Comparison of ENCODE assay signal across 21 mouse cellular contexts in genomic region chr11:85948765-85949164, GRCm38 (mm10).
DNase-seq lines count a peak whose midpoint lies in the region; ATAC-seq and TF ChIP-seq lines count a peak whose summit lies in the region.
"Had no signal": no experiment of that assay in that cellular context is flagged by ENCODE, and none has a peak within 500 bp of the region (broad histone marks: within the 10 kb centered on the region; RNA-seq: fewer than 3 reads in every experiment).

No protein-coding gene starts in this region.

- TF ChIP-seq POLR2A in CH12.LX (IDR thresholded peaks at IDR 0.05; ENCODE audit: low read depth, low read length), result no peak

- ATAC-seq in limb, embryonic 15.5 days (ENCODE audit: insufficient number of reproducible peaks, low FRiP score, low TSS enrichment, low read depth), result 0 out of 2 replicates have a peak, but pooled peaks have one; percentile 52
- ATAC-seq: activated CD4-positive, CD25-positive, alpha-beta regulatory T cell, adult 4 months; CD4-positive, CD25-positive, alpha-beta regulatory T cell, adult 4 months; Patski had no signal

- dilution Hi-C loops in CH12.LX (cut with MboI; ENCODE audit: extremely low pct_ligation_motif_present, extremely low pct_unique_long_range_greater_than_20kb, low sequenced_read_pairs), result no loop called here

- no peak for TF ChIP-seq EP300 in CH12.LX (IDR thresholded peaks at IDR 0.05; ENCODE audit: low read length)

- no peak overlapping the region for H3K4me2 ChIP-seq in limb, embryonic 15.5 days
- no peak overlapping the region for H3K4me2 ChIP-seq in CH12.LX (ENCODE audit: insufficient read depth, low read depth, poor library complexity, severe bottlenecking)

- H3K4me3 ChIP-seq in limb, embryonic 15.5 days, result no peak overlapping the region
- H3K4me3 ChIP-seq in limb, embryonic 10.5 days, result no peak overlapping the region
- H3K4me3 ChIP-seq in CH12.LX (replicated peaks in 1 of 3; ENCODE audit: low read depth in 2 of 3, low read length in 2 of 3, poor library complexity in 1 of 3), result no peak overlapping the region
- H3K4me3 ChIP-seq in left cerebral cortex, adult 2 months, result no peak overlapping the region

- H3K36me3 ChIP-seq in limb, embryonic 15.5 days, result no peaks in the 10 kb centered on the region
- H3K36me3 ChIP-seq in limb, embryonic 10.5 days, result no peaks in the 10 kb centered on the region
- H3K36me3 ChIP-seq in CH12.LX (replicated peaks in 1 of 2; ENCODE audit: control insufficient read depth in 1 of 2, insufficient read depth in 1 of 2, low read length in 1 of 2), result no peaks in the 10 kb centered on the region
- H3K36me3 ChIP-seq: G1E had no signal

- 67% methylated on average over 10 of the region's 10 CpGs for WGBS in limb, embryonic 15.5 days
- WGBS in limb, embryonic 10.5 days, result 88% methylated on average over 10 of the region's 10 CpGs

- H3K27ac ChIP-seq in limb, embryonic 15.5 days, result no peak overlapping the region; the same call in 1 of the 2 replicates
- H3K27ac ChIP-seq in limb, embryonic 10.5 days, result no peak overlapping the region
- no peak overlapping the region for H3K27ac ChIP-seq in CH12.LX (ENCODE audit: insufficient read depth, low read depth)
- H3K27ac ChIP-seq in left cerebral cortex, adult 2 months, result no peak overlapping the region

- no peaks in the 10 kb centered on the region for H3K27me3 ChIP-seq in limb, embryonic 15.5 days
- H3K27me3 ChIP-seq in limb, embryonic 10.5 days (ENCODE audit: low read depth, poor library complexity, severe bottlenecking), result no peaks in the 10 kb centered on the region
- no peaks in the 10 kb centered on the region for H3K27me3 ChIP-seq in CH12.LX (replicated peaks)

- no peak for TF ChIP-seq RAD21 in CH12.LX (IDR thresholded peaks at IDR 0.05; ENCODE audit: low read depth, low read length)

- H3K4me1 ChIP-seq in limb, embryonic 15.5 days, result peaks cover 10% of the 10 kb centered on the region
- peaks cover 5% of the 10 kb centered on the region; the same call in 1 of the 2 replicates for H3K4me1 ChIP-seq in limb, embryonic 10.5 days
- H3K4me1 ChIP-seq in CH12.LX (ENCODE audit: control insufficient read depth in 1 of 2, insufficient read depth in 2 of 2), result peaks cover 2 to 9% of the 10 kb centered on the region in 2 experiments; a peak in 2 of 4 replicates

- no peaks in the 10 kb centered on the region for H3K9me3 ChIP-seq in limb, embryonic 15.5 days
- no peaks in the 10 kb centered on the region for H3K9me3 ChIP-seq in limb, embryonic 10.5 days (replicated peaks)
- H3K9me3 ChIP-seq in CH12.LX (replicated peaks; ENCODE audit: low read length), result no peaks in the 10 kb centered on the region
- H3K9me3 ChIP-seq: G1E had no signal

- in situ Hi-C loops in CH12.LX (cut with MboI; ENCODE audit: low pct_ligation_motif_present, low pct_unique_long_range_greater_than_20kb, low sequenced_read_pairs), result no loop called here

- H3K9ac ChIP-seq in limb, embryonic 15.5 days, result no peak overlapping the region
- no peak overlapping the region for H3K9ac ChIP-seq in CH12.LX (ENCODE audit: insufficient read depth, low read depth)

- no peaks in the 10 kb centered on the region for H3K79me2 ChIP-seq in CH12.LX (replicated peaks; ENCODE audit: control insufficient read depth, extremely low read depth, insufficient read depth, poor library complexity, severe bottlenecking)

- TF ChIP-seq CTCF in CH12.LX (conservative IDR thresholded peaks at IDR 0.05 in 1 of 2, IDR thresholded peaks at IDR 0.05 in 1 of 2; ENCODE audit: low read depth in 2 of 2, low read length in 2 of 2), result no peak
- no peak for TF ChIP-seq CTCF in left cerebral cortex, adult 2 months (IDR thresholded peaks at IDR 0.05)

- intact Hi-C loops in left cerebral cortex, adult 2 months (cut with DNase I), result no loop called here

- DNase-seq in heart, postnatal 4 days, result peak; percentile 12
- DNase-seq in heart, adult 18-20 months, result no peak
- no peak for DNase-seq in limb, embryonic 10.5 days (ENCODE audit: low spot score)
- DNase-seq in CH12.LX (ENCODE audit: extremely low read depth), result no peak
- no peak for DNase-seq in left cerebral cortex, adult 2 months (ENCODE audit: extremely low spot score in 1 of 2, low spot score in 2 of 2)
- DNase-seq: adrenal gland, adult 2 months; adrenal gland, adult 8-10 months; adrenal gland, postnatal 10 days; adrenal gland, postnatal 14 days; adrenal gland, postnatal 25 days; adrenal gland, postnatal 36 days; B cell, adult 2 months; cerebellum, adult 11 months; cerebellum, adult 11-12 months; cerebellum, adult 18-20 months; cerebellum, adult 2 months had no signal

TF ChIP-seq in CH12.LX, 34 proteins besides CTCF, POLR2A, EP300 and RAD21:
- TF ChIP-seq BHLHE40 (IDR thresholded peaks at IDR 0.05; ENCODE audit: low read depth, low read length) (peak; percentile 51), IRF4 (IDR thresholded peaks at IDR 0.05; ENCODE audit: low read depth, low read length) (no peak)
